Mouse (Mus musculus) heart, embryonic 12.5 days (tissue): ENCODE results near the gene 4930480E11Rik. TPM values are rescaled to one million over a fixed set of nuclear protein-coding genes. Genes with fewer than 3 reads are reported as not detected.
"Not testable (repeated sequence)": the region's sequence is repeated elsewhere in the genome, so short reads cannot be mapped to it uniquely, and the experiment has no call there.

Source experiments
- ATAC-seq: fragments of 200-750 bp; cut with Nextera tagmentation; 2 replicates; pipeline ENCODE4 v1.8.0; 2017; ENCODE audit warnings: moderate TSS enrichment, moderate library complexity; ENCODE audit not compliant: insufficient number of reproducible peaks, low FRiP score
- H3K27ac ChIP-seq: fragments of 300-500 bp; sonication (generic); 2 replicates; pipeline ENCODE4 v1.5.1; 2016; ENCODE audit warnings: mild to moderate bottlenecking, moderate library complexity; ENCODE audit not compliant: poor library complexity, severe bottlenecking
- H3K27me3 ChIP-seq: fragments of 300-500 bp; sonication (generic); replicated peaks from 2 replicates; pipeline ENCODE4 v1.6.1; 2016; ENCODE audit warnings: mild to moderate bottlenecking, moderate library complexity
- H3K36me3 ChIP-seq: fragments of 300-500 bp; sonication (generic); 2 replicates; pipeline ENCODE4 v1.6.1; 2016; ENCODE audit warnings: mild to moderate bottlenecking, moderate library complexity
- H3K4me1 ChIP-seq: fragments of 300-500 bp; sonication (generic); replicated peaks from 2 replicates; pipeline ENCODE4 v1.6.1; 2016; ENCODE audit warnings: mild to moderate bottlenecking
- H3K4me2 ChIP-seq: fragments of 300-500 bp; sonication (generic); 2 replicates; pipeline ENCODE4 v1.6.1; 2016; ENCODE audit warnings: mild to moderate bottlenecking, moderate library complexity
- H3K4me3 ChIP-seq: fragments of 300-500 bp; sonication (generic); 2 replicates; pipeline ENCODE4 v1.5.1; 2016; ENCODE audit warnings: mild to moderate bottlenecking
- H3K9ac ChIP-seq: fragments of 300-500 bp; sonication (generic); 2 replicates; pipeline ENCODE4 v1.6.1; 2016; ENCODE audit warnings: mild to moderate bottlenecking, moderate library complexity
- H3K9me3 ChIP-seq: fragments of 300-500 bp; sonication (generic); replicated peaks from 2 replicates; pipeline ENCODE4 v1.6.1; 2016; ENCODE audit warnings: mild to moderate bottlenecking, moderate library complexity
- WGBS: fragments of 180-500 bp; shearing (Covaris S2); methylation state at CpG from one replicate; pipeline ENCODE4 v1.1.7; 2016; 5-methylcytosine and 5-hydroxymethylcytosine counted together
- polyA plus RNA-seq: library from polyadenylated mRNA; unstranded; fragments of >200 nt; fragmentation: Nextera tagmentation; extraction: Ambion mirVana; gene quantifications from 2 replicates; pipeline ENCODE4 v1.2.1, GENCODE M21; 2016

The 4930480E11Rik gene
- polyA plus RNA-seq: not detected in 2 replicates

DNA sequence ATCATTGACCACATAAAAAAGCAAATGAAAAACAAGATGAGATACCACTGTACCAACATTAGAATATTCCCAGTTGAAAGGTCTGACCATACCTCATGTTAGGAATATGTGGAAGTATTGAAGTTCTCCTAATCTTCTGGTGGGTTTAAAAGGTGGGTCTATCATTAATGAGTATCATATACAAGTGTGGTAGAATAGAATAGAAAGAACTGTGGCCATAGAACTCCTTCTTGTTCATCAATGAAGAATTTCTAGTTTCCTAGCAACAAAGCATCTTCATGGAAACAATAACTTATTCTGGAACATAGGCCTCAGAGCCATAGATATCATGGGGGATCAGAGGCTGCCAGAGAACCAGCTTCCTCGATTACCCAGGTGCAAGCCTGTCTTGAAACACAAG is at the start of gene 4930480E11Rik:
Gene 4930480E11Rik (plus strand): TSS at position 301 of the 400 bp plus-strand sequence.
- H3K36me3 ChIP-seq: no peaks in the 10 kb centered on the region

DNA sequence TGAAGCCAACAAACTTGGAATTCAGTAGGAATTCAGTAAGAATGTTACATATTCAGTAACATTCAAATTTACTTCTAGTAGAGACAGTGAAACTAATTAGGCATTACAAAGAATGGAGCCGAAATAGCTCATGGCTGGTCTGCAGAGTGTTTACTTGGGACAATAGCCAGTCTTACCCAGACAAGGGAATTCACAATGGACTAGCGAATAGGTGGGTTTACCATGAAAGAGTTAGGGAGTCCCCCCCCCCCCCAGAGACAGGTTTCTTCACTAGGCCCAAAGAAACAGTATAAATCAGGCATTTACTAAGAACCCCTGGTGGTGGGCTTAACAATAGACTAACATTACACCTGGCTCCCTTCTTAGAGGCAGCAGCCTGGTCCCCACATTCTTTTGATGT is 33.9 kb downstream of the 4930480E11Rik start:
- not testable (repeated sequence) for H3K4me1 ChIP-seq, ATAC-seq, H3K9ac ChIP-seq, H3K27ac ChIP-seq, H3K36me3 ChIP-seq, H3K4me3 ChIP-seq, H3K27me3 ChIP-seq, H3K4me2 ChIP-seq, H3K9me3 ChIP-seq
- WGBS: 70% methylated on average over 2 of the region's 2 CpGs

More for the DNA sequence above, at the start of gene 4930480E11Rik:
- Histone ChIP-seq H3K4me2 (no peak within 1 kb of the TSS), H3K9me3 (peaks cover 10% of the 10 kb centered on the region; the same call in 1 of the 2 replicates), H3K27ac (no peak within 1 kb of the TSS), H3K4me3 (no peak within 1 kb of the TSS), H3K27me3 (no peaks in the 10 kb centered on the region), H3K4me1 (no peaks in the 10 kb centered on the region), H3K9ac (no peak within 1 kb of the TSS)
- 59% methylated on average over 1 of the region's 1 CpGs for WGBS
- no peak for ATAC-seq

Other genes with a start within 250 kb of the 4930480E11Rik start
- gene Gm5938, start 244.2 kb upstream of the 4930480E11Rik start, polyA plus RNA-seq: not detected in 2 replicates
- not detected in 2 replicates for gene Obp1b, start 182.9 kb upstream of the 4930480E11Rik start, polyA plus RNA-seq
- gene Gm14743, start 123.7 kb upstream of the 4930480E11Rik start, polyA plus RNA-seq: not detected in 2 replicates
- 6.3 and 6.9 TPM in 2 replicates for gene Prrg1, start 214.3 kb downstream of the 4930480E11Rik start, polyA plus RNA-seq